Mouse (Mus musculus) adrenal gland, adult 2 months (tissue): Measurements from ENCODE around the gene 4933428M09Rik. TPM values are rescaled to one million over a fixed set of nuclear protein-coding genes. Genes with fewer than 3 reads are reported as not detected.
"Not testable (repeated sequence)": the region's sequence is repeated elsewhere in the genome, so short reads cannot be mapped to it uniquely, and the experiment has no call there.

Experiments
- DNase-seq: peaks from one replicate; pipeline ENCODE4 v3.0.0; 2021
- long read RNA-seq: library from polyadenylated mRNA; stranded (forward); transcript quantifications from one replicate; pipeline ENCODE4 v2.0.0, GENCODE M21; 2021
- polyA plus RNA-seq: library from polyadenylated mRNA; depleted of rRNA; stranded (reverse); fragments of >200 nt; gene quantifications from 2 replicates; pipeline ENCODE4 v1.2.3, GENCODE M21; 2012; rRNA removed
- total RNA-seq, 2 experiments: library from RNA; stranded (reverse); gene quantifications; 2 replicates each; pipeline ENCODE4 v1.2.3; 2021

4933428M09Rik gene
- not detected for total RNA-seq
- polyA plus RNA-seq = not detected in 2 replicates
- long read RNA-seq = 0 reads

DNA sequence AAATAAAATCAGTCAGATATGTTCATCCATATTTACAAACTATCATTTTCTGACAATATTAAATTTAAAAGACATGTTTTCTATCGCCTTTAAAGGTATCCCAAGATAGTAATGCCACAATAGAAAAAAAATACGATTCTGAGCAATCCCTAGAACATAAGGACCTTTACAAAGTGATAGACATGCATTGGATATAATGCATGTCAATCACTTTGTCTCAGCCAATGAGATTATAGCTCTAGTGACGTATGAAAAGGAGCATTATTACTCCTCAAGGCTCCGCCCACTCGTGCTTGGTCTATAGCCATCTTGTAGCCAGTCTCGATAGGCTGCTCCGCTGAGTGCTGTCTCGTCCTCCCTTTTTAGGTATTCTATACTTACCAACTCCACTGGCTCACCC is at the start of gene 4933428M09Rik:
Gene 4933428M09Rik (plus strand): TSS at position 301 of the 400 bp plus-strand sequence.
- DNase-seq = no peak

DNA sequence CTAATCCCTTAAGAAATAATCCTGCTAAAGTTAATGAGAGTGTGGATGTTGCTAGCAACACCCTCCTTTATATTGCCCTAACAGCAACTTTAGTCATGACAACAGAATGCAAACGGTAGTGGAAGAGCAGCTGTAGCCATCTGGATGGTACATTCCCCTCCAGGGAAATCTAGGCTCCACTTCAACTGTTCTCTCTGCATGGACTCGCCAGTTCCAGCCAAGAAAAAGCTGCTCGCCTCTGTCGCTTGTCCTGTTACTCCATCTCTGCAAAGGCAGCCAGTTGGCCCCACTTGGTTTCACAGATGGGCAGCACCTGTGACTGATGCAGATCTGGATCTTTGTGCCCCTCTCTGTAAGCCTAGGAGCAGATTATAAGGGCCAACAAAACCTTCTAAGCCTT is 45.0 kb upstream of the 4933428M09Rik start:
- no peak for DNase-seq

DNA sequence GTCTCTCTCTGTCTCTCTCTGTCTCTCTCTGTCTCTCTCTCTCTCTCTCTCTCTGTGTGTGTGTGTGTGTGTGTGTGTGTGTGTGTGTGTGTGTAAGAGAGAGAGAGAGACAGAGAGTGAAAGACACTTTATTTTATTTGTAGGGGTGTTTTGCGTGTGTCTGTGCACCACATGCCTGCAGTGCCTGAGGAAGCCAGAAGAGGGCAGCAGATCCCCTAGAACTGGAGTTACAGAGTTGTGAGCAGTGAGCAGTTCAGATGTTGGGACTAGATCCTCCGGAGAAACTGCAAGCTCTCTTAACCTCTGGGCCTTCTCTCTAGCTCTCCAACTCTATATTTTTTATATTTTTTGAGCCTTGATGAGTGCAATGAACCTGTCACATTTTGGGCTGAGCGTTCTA is 12.5 kb downstream of the 4933428M09Rik start:
- not testable (repeated sequence) for DNase-seq

DNA sequence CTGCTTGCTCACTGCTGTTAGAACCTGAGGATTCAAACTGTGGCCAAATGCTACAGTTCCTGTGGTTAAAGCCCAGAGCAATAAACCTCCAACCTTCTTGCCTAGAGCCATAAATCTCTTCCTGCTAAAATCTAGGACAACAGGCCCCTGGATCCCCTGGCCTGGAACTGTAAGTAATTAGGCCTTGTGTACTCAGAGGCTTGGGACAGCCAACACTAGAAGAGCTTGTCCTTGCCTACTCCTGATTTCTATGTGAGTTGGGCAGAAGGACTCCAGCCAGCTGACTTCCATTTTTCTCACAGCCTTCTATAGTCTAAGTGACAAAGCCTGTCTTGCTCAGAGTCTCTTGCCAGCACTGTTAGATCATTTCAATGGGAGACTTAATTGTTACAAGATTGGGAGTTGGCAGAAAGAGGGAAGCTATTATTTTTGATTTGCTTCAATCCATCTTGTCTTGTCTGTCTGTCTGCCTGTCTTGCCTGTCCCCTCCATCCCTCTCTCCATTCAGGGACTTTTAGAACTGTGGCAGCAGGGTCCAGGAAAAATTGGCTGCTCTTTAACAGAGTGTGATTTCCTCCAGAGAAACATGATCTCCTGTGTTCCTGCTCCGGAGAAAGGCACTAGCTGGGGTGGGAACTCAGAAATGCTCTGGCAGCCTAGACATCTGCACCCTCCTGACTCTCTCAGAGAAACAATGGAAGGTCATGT is 15.7 kb downstream of the 4933428M09Rik start:
- no peak for DNase-seq

DNA sequence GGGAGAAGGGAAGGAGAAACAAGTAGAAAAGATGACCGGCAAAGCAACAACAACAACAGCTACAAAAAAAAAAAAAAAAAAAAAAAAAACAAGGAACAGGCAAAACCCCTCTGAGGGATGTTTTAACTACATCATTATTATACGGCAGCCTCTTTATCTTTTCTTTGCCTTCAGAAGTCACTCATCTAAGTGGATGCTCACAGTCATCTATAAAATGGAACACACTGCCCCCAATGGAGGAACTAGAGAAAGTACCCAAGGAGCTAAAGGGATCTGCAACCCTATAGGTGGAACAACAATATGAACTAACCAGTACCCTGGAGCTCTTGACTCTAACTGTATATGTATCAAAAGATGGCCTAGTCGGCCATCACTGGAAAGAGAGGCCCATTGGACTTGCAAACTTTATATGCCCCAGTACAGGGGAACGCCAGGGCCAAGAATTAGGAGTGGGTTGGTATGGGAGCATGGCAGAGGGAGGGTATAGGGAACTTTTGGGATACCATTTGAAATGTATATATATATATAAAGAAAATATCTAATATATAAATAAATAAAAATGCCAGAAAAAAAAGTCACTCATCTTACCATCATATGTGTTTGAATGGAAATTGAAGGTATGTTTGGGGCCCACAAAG is 30.3 kb downstream of the 4933428M09Rik start:
- not testable (repeated sequence) for DNase-seq

DNA sequence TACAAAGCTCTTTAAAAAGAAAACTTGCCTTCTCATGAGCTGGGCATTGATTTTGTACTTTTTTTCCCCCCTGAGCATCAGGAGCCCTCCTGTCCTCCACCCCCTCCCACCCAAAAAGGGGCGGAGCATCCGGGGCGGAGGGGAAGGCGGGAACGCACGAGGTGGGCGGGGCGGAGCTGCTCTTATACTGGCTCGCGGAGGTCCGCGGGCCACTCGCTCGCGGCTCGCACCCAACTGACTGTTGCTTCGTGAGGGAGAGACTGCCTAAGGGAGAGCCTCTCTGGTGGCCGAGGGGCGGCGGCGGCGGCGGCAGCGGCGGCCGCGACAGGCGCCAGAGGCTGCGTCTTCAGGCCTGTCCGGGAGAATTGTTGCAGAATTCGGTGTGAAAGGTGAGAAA is 30.8 kb downstream of the 4933428M09Rik start, which contains the start of gene Mum1l1:
Gene Mum1l1 (plus strand): TSS at position 214 of the 397 bp plus-strand sequence.
- peak; percentile 74 for DNase-seq

DNA sequence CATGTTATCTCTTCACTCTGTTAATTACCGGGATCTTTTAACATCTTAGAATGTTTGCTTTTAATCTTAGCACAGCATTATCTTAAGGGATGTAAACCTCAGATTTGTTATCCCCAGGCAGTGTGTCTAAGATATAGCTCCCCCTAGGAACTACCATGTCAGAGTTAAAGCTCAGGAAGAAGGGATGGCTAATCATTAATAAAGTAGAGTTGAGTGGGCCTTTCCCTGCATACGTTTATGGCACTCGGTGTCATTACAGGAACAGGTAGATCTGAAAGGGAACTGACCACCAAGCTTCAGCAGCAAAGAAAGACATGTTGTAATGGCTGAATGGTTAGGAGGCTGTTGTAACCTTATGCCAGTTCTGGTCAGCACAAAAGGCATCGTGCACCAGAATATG is 35.7 kb downstream of the 4933428M09Rik start:
- DNase-seq = no peak

DNA sequence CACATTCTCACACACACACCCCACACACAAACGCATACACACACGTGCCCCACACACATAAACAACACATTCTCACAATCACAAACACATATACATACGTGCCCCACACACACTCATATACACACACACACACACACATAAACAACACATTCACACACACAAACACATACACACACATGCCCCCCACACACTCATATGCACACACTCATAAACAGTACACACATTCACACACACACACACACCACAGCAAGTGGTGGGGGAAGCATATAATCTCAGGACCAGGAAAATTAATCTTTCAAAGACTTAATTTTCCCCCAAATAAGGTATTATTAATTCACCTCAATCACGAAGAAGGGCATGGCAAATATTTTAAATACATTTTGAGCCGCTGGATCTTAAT is 37.4 kb downstream of the 4933428M09Rik start:
- DNase-seq = no peak

DNA sequence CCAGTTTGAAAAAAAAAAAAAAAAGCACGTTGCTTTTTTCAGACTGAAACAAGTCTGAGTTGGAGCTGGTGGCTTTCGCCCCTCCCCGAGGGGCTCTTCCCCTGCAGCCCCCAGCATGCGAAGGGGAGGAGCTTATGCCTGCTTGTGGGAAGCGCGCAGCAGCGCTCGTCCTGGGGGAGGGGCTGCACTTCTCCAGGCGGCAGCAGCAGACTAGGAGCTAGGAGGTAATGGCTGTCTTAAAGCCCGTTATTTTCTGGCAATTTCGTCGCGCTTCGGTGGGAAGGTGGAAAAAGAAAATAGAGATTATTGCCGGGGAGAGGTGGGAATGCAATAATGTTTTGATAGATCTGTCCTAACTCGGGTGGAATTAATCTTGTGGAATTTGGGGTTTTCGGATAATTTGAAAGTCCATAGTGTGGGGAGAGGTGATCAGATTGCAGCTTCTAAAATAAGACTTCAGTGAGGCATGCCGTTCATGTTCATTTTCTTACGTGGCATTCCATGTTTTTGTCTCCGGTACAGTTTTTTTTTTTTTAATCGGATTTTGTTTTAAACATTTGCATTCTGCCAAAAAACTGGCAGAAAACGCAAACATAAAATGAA is 38.1 kb downstream of the 4933428M09Rik start:
- peak; percentile 64 for DNase-seq

DNA sequence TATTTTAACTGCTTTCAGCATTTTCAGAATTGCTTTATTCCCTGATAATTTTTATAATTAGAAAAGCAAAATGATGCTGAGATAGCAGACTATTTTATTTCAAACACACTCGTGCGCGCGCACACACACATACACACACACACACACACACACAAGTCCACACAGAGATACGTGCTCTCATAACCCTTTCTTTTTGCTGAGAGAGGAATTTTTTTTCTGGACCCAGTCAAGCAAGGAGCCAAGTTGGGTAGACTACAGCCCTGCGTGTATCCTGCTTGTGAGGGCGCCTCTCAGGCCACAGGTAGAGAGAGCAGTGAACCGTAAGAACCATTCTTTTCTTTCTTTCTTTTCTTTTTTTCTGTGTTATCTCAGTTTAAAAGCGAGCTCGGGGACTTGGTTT is 38.7 kb downstream of the 4933428M09Rik start:
- DNase-seq = no peak

DNA sequence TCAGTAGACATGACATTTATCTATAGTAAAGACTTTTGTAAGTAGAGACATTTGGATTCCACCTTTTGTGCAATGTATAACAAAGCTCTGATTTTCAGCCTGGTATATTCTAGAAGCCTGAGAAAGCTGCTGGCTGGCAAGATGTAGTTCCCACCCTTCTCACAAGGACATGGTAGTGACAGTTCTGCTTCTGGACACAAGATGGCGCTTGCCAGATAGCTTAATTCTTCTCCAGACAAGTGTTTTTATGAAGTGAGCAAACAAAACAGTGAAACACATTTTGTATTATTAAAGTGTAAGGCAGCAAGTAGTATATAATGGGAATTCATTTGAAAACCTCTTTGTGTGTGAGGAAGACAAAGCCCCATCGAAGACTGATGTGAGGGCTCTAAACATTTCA is 40.0 kb downstream of the 4933428M09Rik start:
- DNase-seq = peak; percentile 31

DNA sequence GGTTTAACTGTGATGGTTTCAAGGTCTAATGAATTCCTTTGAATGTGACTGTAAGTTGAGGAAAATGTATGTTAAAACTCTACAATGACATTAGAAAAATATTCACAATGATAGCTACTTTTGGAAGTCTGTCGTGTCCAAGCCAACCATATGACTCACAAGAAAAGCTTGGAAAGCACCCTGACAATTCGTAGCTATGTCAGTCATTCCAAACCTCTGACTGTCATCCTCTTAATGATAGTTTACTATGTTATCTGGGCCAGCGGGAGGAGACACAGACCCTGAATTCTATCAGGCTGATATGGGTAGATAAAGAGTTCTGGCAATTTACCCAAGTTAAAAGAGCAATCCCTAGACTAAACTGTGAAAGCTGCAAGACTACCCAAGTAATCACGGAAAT is 41.8 kb downstream of the 4933428M09Rik start:
- peak; percentile 11 for DNase-seq

DNA sequence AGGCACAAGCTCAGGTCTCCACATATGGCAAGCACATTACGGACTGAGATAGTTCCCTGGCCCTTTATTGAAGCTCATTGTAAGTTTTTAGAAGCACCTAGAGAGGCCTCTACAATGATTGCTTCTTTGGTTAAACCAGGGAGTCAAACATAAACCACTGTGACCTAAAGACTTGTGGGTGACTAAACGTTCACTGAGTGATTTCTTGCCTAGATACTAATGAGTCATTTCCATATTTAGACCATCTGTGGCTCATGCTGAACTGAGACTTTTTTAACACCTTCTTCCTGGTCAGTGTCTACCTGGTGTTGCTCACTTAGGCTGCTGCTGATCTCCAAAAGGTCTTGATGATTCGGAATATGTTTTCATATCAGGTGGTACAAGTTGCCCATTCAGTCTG is 42.9 kb downstream of the 4933428M09Rik start:
- DNase-seq = no peak

Other genes with a start within 250 kb of the 4933428M09Rik start
- not detected for gene Serpina7, start 94.0 kb upstream of the 4933428M09Rik start, total RNA-seq
- not detected in 2 replicates for gene Serpina7, start 94.0 kb upstream of the 4933428M09Rik start, polyA plus RNA-seq
- not detected for gene 4930513O06Rik, start 93.0 kb upstream of the 4933428M09Rik start, total RNA-seq
- not detected in 2 replicates for gene 4930513O06Rik, start 93.0 kb upstream of the 4933428M09Rik start, polyA plus RNA-seq
- 1 to 10 TPM; 2.2 to 4.3 TPM for gene Mum1l1, start 30.8 kb downstream of the 4933428M09Rik start, total RNA-seq
- 0.04 and 0.31 TPM in 2 replicates for gene Mum1l1, start 30.8 kb downstream of the 4933428M09Rik start, polyA plus RNA-seq
- not detected for gene Trap1a, start 154.5 kb downstream of the 4933428M09Rik start, total RNA-seq
- gene Trap1a, start 154.5 kb downstream of the 4933428M09Rik start, polyA plus RNA-seq = not detected in 2 replicates